Mouse (Mus musculus) E14TG2a.4 (cell line): ENCODE results near the gene Sf3b2.

Source experiments
- CTCF ChIP-seq: conservative IDR thresholded peaks from 2 replicates; pipeline ENCODE4 v1.5.1; 2014; ENCODE audit warnings: low read length
- NANOG ChIP-seq: IDR thresholded peaks from 2 replicates; pipeline ENCODE4 v1.6.1; 2014; ENCODE audit warnings: borderline replicate concordance, low read length, mixed read lengths
- POU5F1 ChIP-seq: IDR thresholded peaks from 2 replicates; pipeline ENCODE4 v1.6.1; 2014; ENCODE audit warnings: low read length, borderline replicate concordance

DNA sequence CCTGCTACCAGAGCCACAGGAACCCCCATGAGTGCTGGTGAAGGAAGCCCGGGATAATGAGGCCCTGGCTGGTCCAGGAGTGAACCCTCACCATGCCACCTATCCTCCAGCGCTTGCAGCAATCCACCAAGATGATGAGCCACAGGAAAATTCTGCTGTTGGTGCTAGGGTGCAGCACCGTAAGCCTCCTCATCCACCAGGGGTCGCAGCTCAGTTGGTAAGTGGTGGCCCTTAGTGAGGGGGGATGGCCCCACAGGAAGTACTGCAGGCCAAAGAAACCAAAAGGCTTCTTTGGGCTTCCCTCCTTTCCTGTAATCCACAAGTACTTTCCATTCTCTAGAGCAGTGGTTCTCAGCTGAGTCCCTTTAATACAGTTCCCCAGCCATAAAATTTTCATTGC, 7.2 kb upstream of the Sf3b2 start:
- TF ChIP-seq CTCF (peak; percentile 77), POU5F1 (no peak), NANOG (no peak)
